Mouse (Mus musculus): ENCODE results near the gene Clybl. TPM values are rescaled to one million over a fixed set of nuclear protein-coding genes. Genes with fewer than 3 reads are reported as not detected.

Gene Clybl
- total RNA-seq, 2 experiments from 2014 or later, result 62.1 to 68.5 TPM

DNA sequence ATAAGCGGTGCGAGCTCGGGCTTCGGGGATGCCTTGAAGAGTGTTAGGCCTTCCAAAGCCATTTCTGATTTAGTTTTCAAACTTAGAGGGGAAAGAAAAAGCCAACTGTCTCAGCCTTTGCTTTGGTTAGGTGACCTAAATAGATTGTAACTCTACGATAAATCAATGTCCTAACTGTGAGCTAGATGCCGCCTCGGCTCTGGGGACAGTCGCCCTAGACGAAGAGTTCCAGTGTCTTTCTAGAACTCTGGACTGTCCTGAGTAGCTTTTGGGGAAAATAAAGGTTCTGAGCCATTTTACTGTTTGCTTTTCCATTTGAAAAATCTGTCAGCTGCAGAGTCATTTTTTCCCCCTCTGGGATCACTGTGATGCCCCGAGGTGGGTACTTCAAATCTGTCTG is 49.6 kb downstream of the Clybl start:
- DNase-seq, result no peak
- intact Hi-C loops (cut with DNase I), result no loop called here

DNA sequence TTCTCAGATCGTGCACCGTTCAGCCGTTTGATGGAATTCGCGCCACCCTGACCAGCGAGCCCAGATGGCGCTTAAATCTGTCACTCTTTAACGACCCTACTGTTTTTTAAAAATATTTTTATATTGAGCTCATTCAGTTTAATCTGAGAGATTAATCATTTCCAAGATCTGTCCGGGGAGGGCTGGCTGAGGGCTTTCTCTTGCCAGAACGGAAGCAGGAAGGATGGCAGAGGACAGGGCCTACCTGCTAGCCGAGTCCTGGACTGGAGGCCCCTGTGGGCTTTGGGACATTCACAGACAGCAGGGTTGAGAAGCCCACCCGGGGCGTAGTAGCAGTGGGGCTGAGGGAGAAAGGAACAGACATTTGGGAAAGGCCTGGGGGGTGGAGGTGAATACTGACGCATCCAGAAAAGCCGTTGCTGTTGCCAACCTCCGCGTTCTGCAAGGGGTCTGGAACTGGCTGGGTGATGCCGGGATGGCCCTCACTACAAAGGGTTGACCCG is 51.8 kb downstream of the Clybl start:
- intact Hi-C loops (cut with DNase I), result no loop called here
- no peak for DNase-seq

DNA sequence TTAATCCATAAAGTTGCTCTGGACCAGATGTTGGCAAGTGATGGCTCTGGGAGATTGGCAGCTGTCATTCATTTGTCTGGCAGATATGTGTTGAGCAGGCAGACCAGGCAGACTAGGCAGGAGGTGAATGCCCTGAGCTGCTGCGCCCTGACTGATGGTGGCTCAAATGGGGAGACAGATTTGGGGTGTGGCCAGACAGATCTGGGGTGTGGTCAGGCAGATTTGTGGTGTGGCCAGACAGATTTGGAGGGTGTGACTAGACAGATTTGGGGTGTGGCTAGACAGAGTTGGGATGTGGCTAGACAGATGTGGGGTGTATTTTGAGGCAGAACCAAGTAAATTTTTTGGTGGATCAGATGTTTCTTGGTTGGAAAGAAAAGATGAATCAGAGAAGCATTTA is 62.4 kb downstream of the Clybl start:
- intact Hi-C loops (cut with DNase I), result no loop called here
- no peak for DNase-seq

DNA sequence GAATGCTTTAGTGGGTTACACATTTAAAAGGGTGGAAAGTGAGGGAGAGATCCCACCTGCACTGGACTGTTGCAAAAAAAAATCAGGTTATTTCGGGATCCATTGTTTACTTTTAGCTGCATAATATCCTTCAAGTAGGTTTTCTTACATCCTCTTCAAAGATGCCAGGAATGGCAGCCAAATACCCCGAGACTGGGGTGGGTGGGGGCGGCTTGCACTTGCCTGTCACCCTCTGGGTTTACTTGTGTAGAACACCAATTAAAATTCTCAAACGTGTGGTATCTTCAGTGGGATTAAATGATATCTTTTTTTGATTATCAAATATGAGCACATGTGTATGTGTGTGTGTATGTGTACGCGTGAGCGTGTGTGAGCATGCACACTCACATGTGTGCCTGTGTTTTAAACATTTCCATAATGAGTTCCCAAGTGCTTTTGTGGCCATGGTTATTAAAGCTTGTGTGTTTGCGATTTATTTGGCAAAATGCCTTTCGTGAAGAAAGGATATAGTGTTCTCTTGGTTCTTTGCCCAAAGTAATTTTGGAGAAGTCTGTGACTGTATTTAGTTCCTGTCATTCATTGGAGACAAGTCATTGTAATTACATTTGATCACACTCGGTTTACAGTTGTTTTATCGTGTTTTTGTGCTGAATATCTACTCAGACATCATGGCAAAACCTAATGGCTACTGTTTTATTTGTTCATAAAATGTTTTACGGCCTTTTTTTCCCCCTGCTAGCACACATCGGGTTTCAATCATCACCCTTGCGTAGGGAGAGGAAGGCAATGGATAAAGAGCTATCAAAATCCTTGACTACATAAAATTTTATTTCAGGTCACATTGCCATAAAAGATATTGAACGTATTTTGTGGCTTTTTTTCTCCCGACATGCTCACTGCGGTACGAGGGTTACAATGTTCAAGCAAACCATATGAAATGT is 65.7 kb downstream of the Clybl start:
- DNase-seq, result no peak
- intact Hi-C loops (cut with DNase I), result no loop called here

DNA sequence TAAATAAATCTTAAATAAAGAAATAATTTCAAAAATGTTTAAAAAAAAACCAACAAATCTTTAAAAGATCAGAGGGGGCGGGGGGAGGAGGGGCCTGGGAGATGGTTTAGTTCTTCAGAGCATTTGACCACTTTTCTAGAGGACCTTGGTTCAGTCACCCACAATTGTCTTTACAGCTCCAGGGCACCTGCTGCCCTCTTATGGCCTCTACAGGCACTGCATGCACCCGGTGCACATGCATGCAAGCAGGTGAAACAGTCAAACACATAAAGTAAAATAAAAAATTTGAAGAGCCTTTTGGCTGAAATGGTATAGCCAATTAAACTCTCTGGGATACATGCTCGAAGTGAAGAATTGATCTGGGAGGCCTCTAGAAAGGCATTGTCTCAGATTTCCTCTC is 67.6 kb downstream of the Clybl start:
- DNase-seq, result no peak
- intact Hi-C loops (cut with DNase I), result no loop called here

DNA sequence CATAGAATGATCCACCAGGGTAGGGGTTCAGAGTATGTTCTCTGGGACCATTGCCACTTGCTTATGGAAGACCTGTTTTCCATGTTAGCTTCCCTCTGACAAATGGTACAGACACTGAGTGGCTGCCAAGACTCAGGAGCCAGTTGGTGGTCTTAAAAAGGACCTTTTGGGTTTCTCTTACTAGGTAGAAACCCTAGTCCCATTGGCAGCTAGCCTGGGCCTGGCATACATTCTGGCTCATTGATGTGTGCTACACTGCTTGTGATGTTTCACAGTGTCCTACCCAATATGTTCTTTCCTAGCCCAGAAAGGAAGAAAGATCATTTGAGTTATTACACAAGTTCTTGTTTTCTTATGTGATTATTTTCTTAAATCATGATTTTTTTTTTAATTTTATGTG is 69.8 kb downstream of the Clybl start:
- DNase-seq, result no peak
- intact Hi-C loops (cut with DNase I), result no loop called here

DNA sequence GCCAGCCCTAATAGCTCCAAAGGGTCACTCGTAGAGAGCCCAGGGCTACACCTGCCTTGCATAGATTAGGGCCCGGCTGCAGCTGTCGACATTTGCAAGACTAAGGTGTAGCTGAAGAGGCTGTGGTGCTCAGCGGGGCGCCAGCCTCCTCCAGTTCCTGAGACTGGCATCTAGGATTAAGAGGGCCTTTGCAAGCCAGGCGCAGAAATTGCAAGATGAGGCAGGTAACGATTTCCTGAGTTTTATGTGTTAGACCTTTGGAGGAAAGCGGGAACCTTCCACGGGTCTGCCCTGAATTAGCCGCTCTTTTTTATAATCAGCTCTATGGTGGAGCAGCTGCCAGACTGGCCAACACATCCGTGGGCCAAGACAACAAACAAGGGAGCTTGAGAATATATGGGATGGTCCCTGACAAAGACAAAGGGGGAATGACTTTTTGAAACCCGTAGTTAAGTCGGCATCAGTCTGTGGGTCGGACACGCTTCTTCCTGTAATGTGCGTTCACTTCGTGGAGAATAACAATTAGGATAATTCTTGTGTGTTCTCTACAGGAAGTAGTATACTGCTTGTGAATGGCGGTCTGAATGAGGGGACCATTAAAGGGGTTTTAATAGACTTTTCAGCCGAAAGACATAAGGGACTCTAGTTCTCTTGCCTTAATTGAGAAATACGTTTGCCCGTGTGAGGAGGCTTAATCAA is 74.2 kb downstream of the Clybl start:
- intact Hi-C loops (cut with DNase I), result no loop called here
- no peak for DNase-seq

DNA sequence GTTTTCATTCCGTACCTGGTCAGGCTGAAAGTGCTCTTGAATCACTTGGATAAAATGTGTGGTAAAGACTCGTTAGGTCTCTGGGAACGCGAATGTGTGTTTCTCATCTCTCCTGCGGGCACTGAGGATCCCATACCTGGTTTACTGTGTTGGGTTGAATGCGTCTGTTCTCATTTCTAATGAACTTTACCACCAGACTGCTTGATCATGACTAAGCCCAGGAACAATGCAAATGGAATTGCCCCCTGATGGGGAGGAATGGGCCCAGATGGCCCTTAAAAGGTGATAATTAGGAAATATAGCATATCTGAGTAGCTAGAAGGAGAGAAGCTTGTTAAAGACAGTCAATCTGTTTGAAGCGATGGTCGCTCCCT is 74.7 kb downstream of the Clybl start:
- intact Hi-C loops (cut with DNase I), result no loop called here
- no peak for DNase-seq

DNA sequence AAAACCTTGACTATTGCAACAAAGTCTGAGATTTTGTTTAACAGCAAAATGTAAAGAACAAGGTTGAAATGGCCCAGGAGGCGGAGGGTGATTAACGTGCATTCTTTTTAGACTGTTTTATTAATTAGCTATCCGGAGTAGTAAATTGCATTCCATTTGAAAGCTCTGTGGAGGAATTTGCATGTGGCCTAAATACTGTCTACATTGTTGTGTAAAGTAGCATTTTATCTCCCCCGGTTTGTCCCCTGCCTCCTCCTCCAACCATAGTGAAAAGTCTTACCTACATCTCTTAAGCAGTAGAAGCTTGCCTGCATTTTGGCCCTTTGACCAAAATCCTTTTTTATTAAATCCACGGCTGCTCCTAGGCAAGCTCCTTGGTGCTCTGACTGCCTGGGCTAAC is 76.8 kb downstream of the Clybl start:
- intact Hi-C loops (cut with DNase I), result no loop called here
- DNase-seq, result no peak

DNA sequence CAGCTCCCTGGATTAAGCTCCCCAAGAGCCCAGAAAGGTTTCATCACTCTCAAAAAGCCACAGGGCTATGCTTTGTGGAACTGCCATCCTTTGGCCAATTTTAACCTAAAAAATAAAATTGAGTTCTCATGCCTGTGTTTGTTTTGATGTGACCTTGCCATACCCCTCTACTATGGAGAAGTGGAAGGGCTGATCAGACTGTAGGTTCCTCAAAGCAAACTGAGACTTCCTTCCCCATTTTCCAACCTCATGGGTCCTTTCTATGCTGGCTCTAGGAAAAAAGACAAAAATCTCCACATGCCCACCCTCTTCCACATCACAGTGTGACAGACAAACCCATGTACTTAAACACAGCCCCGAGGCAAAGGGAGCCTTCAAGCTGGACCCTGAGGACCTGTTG is 79.7 kb downstream of the Clybl start:
- intact Hi-C loops (cut with DNase I), result no loop called here
- DNase-seq, result no peak

DNA sequence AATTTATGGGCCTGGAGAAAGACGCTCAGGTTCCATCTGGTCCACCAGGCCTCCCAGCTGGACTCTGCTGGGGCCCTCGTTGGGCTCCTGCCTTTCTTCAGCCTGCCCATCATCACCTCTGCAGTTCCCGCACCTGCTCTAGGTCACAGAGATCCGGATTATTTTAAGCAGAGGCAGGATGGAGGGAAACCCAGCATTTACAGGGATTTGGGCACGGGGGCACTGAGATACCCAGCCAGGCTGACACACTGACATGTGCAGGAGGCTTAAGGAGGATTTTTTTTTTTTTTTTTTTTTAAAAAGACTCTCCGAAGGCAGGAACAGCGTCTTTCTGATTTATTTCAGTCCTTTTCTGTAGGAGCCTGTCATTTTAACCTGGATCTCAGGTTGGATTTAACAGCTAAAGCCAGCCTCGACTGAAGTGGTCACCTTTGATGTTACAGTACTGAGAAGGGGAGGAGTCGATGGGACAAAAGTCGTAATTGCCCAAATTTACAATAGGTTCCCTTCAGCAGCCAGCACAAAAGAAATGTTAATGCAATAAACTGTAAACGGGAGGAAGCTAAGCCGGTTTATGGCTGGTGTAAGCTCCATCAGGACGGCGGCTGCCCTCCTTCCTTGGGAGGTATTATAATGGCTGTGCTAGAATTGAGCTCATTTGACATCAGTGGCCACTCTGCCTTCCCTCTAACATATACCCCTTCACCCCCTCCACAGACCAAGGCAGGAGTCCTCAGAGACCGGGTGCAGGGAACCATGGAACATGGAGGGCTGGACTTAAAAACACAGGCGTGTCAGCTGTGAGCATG is 81.6 kb downstream of the Clybl start:
- DNase-seq, result no peak
- intact Hi-C loops (cut with DNase I), result no loop called here

DNA sequence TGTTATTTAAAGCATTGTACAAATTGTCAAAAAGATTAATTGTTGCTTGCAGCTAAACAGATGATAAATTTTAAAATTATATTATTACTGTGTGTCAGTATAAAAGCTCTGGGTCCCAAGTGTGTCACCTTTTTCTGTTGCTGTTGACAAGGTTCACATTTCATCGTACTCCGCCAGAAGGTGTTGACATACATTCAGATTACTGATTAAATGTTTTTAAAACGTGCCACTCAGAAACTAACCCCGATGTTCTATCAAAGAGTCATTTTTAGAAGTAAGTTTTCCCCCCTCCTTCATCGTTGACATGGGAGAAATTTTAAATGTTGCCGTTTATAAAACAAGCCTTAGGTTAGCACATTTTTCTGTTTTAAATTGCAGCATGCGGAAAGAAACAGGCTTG is 83.7 kb downstream of the Clybl start:
- no peak for DNase-seq
- intact Hi-C loops (cut with DNase I), result no loop called here

DNA sequence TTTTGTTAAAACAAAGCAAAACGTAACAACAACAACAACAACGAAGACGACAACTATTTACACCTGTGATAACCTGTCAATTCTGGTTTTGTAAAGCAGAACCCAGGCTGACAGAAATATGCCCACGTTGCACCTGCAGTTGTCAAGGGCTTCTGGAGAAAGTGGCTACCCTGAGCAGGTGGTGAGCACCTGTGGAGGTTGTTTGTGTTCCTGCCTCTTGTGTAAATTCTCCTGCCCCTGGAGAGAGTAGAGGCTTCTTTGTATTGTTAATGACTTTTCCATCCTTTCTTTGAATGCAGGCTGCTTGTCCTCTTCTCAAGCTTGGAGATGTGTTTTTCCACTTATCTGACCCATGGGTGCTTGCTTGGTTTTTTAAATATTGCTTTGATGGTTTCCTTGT is 86.1 kb downstream of the Clybl start:
- DNase-seq, result no peak
- intact Hi-C loops (cut with DNase I), result no loop called here

DNA sequence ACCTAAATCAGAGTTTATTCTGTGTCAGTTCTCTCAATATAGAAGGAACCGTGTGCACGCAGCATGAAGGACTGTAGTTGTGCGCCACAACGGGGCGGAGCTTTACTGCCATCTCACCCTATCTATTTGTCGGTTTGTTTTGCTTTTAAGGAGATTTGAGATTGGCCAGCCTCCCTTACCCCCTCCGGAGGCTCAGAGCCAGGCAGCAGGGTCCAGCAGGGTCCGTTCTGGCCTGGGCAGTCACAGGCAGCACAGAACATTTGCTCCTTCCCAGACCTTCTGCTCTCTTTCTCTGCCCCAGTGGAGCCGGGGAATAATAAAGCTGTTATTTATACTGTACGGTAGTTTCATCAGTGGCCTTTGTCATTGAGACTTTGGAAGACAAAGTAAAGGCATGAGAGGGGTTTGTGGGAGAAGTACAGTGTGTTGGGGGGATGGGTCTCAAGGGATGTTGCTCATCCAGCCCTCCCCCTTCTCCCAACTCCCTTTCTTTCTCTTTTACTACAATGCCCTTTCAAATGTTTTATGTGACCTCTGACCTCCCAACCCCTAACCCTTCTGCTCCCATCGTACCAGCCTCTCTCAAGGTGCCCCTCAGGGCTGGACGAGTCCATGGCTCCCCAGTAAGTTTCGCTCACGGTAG is 89.7 kb downstream of the Clybl start:
- no peak for DNase-seq
- intact Hi-C loops (cut with DNase I), result no loop called here

DNA sequence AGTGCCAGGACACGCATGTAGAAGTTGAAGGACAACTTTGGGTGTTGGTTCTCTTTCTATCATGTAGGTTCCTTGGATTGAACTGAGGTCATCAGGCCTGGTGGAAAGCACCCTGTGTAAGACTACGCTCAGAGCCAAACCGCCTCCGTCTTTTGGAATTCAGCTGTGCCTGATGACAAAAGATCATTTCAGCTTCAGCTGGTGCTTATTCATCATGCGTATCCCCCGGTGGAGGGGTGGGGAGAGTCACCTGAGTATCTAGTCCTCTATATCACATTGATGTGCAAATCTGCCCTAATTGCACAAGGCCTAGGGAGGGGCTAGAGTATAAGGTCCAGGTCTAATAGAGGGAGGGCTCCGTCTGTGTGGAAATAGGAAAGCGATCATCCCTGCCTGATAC is 95.6 kb downstream of the Clybl start:
- intact Hi-C loops (cut with DNase I), result no loop called here
- DNase-seq, result no peak

DNA sequence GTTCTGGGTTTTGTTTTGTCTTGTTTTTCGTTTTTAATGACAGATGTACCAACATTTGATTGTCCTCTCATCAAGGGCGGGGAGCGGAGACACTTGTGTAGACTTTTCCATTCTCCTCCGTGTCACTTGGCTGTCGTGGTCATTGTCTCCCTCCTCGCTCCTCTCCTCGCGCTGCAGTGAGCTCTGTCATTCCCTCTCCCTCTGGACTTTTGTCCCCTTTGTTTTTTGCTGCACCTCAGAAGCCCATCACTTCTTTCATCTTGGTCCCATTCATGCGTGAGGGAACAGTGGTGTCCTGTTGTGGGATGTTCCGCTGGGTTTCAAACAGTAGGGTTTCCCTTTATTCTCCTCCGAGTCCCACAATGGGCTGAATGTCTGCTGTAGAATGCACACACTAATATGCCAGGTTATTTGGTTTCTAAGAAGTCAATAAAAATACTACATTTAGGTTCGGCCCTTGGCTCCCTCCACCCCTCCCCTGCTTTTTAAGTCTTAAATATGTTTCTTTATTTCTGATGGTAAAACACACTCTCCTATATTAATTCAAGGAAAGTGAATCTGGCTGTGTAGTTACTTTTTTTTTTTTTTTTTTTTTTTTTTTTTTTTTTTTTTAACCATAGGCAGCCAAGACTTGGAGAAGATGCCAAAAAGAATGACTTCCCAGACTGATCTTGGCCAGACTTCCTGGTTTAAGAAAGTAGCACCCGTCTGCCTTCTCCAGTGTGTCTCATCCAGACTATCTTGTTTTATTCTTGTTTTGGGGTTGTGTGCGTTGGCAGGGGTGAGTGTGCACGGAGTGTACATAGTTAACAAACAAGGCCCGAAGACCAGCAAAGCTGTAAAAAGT is 98.2 kb downstream of the Clybl start:
- DNase-seq, result no peak
- intact Hi-C loops (cut with DNase I), result no loop called here

DNA sequence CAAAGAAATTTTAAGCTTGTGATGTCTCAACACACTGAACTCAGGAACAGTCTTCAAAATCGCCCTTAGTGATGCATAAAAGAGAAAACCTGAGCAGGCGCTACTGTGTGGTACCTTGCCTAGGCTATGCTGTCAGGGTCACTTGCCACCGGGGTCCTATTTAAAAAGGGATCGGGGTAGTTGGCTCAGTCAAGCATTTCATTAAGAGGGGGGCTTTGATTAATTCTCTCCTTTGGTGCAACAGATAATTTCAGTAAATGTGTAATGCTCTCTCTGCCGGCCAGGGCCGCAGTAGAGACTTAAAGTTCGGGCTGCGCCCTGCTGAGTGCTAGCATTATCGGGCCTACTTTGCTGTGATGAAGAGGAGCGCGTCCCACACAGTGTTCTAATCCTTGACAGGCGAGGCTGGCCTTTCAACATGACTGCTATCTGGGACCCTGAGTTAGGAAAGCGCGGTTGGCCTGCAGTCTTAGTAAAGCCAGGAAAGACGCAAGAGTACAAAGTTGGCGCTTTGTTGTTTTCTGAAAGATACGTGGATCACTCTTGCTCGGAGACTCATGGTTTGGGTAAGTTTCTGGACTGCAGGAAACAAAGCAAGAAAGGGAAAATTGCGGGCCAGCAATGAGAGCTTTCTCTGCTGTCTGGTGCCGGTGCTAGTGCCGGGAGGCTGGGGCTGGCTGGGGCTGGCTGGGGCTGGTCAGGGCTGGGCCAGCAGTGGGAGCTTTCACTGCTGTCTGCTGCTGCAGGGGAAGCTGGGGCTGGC is 99.0 kb downstream of the Clybl start:
- DNase-seq, result no peak
- intact Hi-C loops (cut with DNase I), result no loop called here

DNA sequence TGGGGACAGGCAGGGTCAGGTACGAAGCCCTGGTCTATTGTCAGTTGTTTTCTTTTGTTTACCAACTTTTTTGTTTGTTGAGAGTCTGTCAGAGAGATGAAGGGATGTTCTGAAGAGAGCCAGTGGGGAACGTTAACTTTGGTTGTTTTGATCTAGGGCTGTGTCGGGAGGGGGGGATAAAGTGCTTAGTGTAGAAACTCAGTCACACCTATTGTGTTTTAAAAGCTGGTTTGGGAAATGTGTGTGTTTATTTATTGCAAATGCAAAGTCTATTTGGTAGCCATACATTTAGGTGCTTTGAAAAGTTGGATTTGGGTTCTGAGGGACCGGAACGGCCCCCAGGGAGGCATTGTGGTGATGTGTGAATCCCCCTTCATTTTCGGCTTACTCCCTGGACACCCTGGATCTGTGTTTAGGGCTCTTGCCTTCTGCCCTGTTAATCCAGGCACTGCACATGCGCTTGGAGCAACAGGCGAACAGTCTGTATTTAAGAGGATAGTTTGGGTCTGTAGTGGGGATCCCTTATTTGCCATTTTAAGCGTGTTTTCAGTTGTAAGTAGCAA is 99.6 kb downstream of the Clybl start:
- intact Hi-C loops (cut with DNase I), result no loop called here
- DNase-seq, result no peak

DNA sequence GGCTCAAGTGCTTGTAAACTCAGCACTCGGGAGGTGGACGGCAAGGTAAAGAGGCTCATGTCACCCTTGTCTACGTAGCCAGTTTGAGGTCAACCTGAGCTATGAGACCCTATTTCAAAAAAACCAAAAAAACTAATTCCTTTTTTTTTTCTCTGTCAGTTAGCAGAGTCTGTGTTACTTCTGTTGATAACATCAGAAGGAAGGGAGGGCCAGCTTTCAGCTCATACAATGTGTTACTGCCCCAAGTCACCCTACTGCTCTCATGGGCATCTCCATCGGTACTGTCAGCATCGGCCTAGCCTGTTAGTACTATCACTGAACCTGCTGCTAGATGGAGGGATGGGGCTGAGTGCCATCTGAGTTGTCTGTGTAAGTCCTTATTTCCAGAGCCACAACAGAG is 102.5 kb downstream of the Clybl start:
- intact Hi-C loops (cut with DNase I), result no loop called here
- DNase-seq, result no peak

All from gastrocnemius, postnatal 36 days (tissue).